Mouse (Mus musculus): Measurements from ENCODE around the gene Ghdc.

DNA sequence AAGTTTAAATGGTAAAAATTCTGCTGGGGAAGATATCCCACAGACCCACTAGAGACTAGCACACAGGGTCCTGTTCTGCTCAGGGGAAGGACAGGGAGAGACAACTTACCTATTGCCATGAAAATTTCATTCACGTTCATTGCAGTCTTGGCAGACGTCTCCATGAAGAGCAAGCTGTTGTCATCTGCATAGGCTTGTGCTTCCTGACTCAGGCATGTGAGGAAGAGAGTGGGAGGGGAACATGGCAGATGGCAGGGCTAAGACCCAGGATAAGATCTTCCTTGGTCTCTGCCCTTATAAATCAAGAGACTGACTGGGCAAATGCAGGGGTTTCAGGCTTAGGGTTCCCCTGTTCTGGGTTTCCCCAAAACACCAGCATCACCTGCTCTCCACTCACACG, 54.1 kb downstream of the Ghdc start:
- TF ChIP-seq CTCF (IDR thresholded peaks at IDR 0.05; ENCODE audit: low read depth) (no peak), EP300 (IDR thresholded peaks at IDR 0.05; ENCODE audit: low read depth) (no peak)

All from heart, postnatal 0 days (tissue).